Mouse (Mus musculus): ENCODE measurements at regions not wholly inside any gene's neighbourhood (a gene's known extent, or its start where the extent isn't known, plus 50 kb on each side); places are given as distances from the start of the nearest gene placed in this dataset.
A peak's percentile ranks its signal among the peaks of the same experiment; 100 is the strongest.

- peak; percentile 31 for DNase-seq (ENCODE audit: low read depth)
Measured at GRCm38 (mm10) chr10:53435181-53435874, 55.6 kb upstream of the Cep85l start.

- DNase-seq (ENCODE audit: low read depth): no peak
Measured at GRCm38 (mm10) chr10:53434376-53435171, 54.8 kb upstream of the Cep85l start.

- no peak for DNase-seq (ENCODE audit: low read depth)
Measured at GRCm38 (mm10) chr10:53432794-53433193, 53.0 kb upstream of the Cep85l start.

- DNase-seq (ENCODE audit: low read depth): no peak
Measured at GRCm38 (mm10) chr10:53429539-53430344, 50.0 kb upstream of the Cep85l start.
